Mouse (Mus musculus) heart, adult 2 months (tissue): ENCODE measurements around the gene Selenov.

Experiments
- CTCF ChIP-seq: fragments of 200-600 bp; IDR thresholded peaks from 2 replicates; pipeline ENCODE4 v1.8.1; 2022; ENCODE audit warnings: antibody characterized with exemption, mild to moderate bottlenecking, moderate library complexity
- POLR2A ChIP-seq: fragments of 200-500 bp; IDR thresholded peaks from 2 replicates; pipeline ENCODE4 v1.6.1; 2011; ENCODE audit warnings: mild to moderate bottlenecking, low read depth, low read length, control low read depth; ENCODE audit not compliant: insufficient read depth

- TF ChIP-seq CTCF (no peak), POLR2A (no peak)
Observed at GRCm38 (mm10) chr7:28318714-28319113, 27.7 kb upstream of the Selenov start.
